Mouse (Mus musculus) forebrain, embryonic 12.5 days (tissue): ENCODE results near the gene Hecw2. TPM values are rescaled to one million over a fixed set of nuclear protein-coding genes. Genes with fewer than 3 reads are reported as not detected.

ENCODE experiments used
- ATAC-seq: fragments of 200-750 bp; cut with Nextera tagmentation; 2 replicates; pipeline ENCODE4 v1.8.0; 2017; ENCODE audit warnings: moderate TSS enrichment; ENCODE audit not compliant: low FRiP score
- H3K27ac ChIP-seq: fragments of 300-500 bp; sonication (generic); 2 replicates; pipeline ENCODE4 v1.5.1; 2016; ENCODE audit warnings: mild to moderate bottlenecking
- H3K27me3 ChIP-seq: fragments of 300-500 bp; sonication (generic); 2 replicates; pipeline ENCODE4 v1.6.1; 2016; ENCODE audit warnings: mild to moderate bottlenecking
- H3K36me3 ChIP-seq: fragments of 300-500 bp; sonication (generic); replicated peaks from 2 replicates; pipeline ENCODE4 v1.6.1; 2016; ENCODE audit warnings: mild to moderate bottlenecking
- H3K4me1 ChIP-seq: fragments of 300-500 bp; sonication (generic); 2 replicates; pipeline ENCODE4 v1.6.1; 2016
- H3K4me2 ChIP-seq: fragments of 300-500 bp; sonication (generic); 2 replicates; pipeline ENCODE4 v1.6.1; 2016; ENCODE audit warnings: mild to moderate bottlenecking, moderate library complexity
- H3K4me3 ChIP-seq: fragments of 300-500 bp; sonication (generic); replicated peaks from 2 replicates; pipeline ENCODE4 v1.5.1; 2016; ENCODE audit warnings: mild to moderate bottlenecking
- H3K9ac ChIP-seq: fragments of 300-500 bp; sonication (generic); 2 replicates; pipeline ENCODE4 v1.6.1; 2016; ENCODE audit warnings: mild to moderate bottlenecking
- H3K9me3 ChIP-seq: fragments of 300-500 bp; sonication (generic); 2 replicates; pipeline ENCODE4 v1.6.1; 2016
- WGBS: fragments of 180-500 bp; shearing (Covaris S2); methylation state at CpG from one replicate; pipeline ENCODE4 v1.1.7; 2016; 5-methylcytosine and 5-hydroxymethylcytosine counted together
- polyA plus RNA-seq: library from polyadenylated mRNA; unstranded; fragments of >200 nt; fragmentation: Nextera tagmentation; extraction: Ambion mirVana; gene quantifications from 2 replicates; pipeline ENCODE4 v1.2.1, GENCODE M21; 2016

Hecw2 gene
- polyA plus RNA-seq, 1 experiment from 2014 or later: 4.0 TPM

DNA sequence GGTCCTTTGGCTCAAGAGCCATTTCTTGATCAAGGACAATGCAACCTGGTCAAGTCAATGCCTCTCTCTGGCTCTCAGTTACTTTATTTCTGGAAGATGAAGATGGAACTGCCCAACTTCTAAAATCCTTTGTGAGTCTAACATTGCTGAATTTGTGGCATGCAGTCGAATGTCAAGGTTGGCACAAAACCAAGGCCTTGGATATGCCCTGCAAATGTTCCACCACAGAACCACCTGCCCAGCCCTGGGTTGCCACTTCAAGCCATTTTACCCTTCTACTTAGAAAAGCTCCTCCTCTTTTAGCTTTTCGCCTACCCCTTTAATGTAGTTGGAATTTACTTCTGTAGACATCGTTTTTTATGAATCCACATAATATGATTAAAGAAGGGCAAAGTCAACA, 115.3 kb downstream of the Hecw2 start:
- Histone ChIP-seq H3K4me2 (no peak overlapping the region), H3K4me3 (no peak overlapping the region), H3K4me1 (no peaks in the 10 kb centered on the region), H3K27me3 (no peaks in the 10 kb centered on the region), H3K27ac (no peak overlapping the region), H3K36me3 (no peaks in the 10 kb centered on the region), H3K9ac (no peak overlapping the region), H3K9me3 (no peaks in the 10 kb centered on the region)
- no peak for ATAC-seq
- WGBS: 93% methylated on average over 3 of the region's 3 CpGs

DNA sequence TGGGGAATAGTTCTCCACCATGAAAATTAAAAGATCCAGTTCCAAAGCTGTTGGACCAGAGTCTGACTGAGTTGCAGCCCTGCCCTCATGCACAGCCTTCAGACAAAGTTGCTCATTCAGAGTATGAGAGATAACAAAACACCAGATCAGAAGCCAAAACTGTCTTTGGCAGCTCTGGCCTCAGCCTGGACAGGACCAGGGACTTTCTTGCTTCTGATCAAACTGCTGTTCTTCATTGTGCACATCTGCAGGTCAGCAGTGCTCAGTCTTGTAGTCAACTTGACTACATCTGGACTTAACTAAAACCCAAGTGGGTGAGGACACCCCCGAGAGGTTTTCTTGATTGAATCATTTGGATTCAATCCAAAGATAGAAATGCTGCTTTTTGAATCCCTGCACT, 120.5 kb downstream of the Hecw2 start:
- WGBS: 75% methylated on average over 1 of the region's 1 CpGs

DNA sequence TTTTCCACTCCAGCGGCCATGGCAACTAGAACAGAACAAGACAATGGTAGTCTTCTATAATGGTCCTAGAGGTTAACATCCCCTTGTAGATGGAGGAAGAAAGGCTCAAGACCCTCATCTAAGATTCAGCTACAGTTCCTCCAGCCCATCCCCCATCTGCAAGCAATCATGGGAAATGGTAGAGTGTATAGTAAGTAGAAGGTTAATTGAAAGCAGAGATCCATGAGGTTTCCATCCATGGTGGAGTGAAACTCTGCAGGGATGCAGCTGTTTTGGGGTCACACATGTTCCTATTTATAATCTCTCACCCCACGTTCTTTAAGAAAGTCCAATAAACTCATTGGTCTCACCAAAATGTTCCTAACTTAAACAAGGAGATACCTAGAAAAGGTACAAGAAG, 124.8 kb downstream of the Hecw2 start:
- H3K9ac ChIP-seq: no peak overlapping the region
- ATAC-seq: no peak
- no peak overlapping the region for H3K4me2 ChIP-seq
- no peaks in the 10 kb centered on the region for H3K27me3 ChIP-seq
- H3K27ac ChIP-seq: no peak overlapping the region
- no peak overlapping the region for H3K4me3 ChIP-seq
- no peaks in the 10 kb centered on the region for H3K9me3 ChIP-seq
- WGBS: 75% methylated on average over 2 of the region's 2 CpGs
- H3K36me3 ChIP-seq: no peaks in the 10 kb centered on the region
- H3K4me1 ChIP-seq: no peaks in the 10 kb centered on the region

More for the DNA sequence above, 120.5 kb downstream of the Hecw2 start:
- H3K9ac ChIP-seq: no peak overlapping the region
- H3K4me2 ChIP-seq: no peak overlapping the region
- H3K4me1 ChIP-seq: no peaks in the 10 kb centered on the region
- H3K9me3 ChIP-seq: no peaks in the 10 kb centered on the region
- H3K36me3 ChIP-seq: no peaks in the 10 kb centered on the region
- no peak overlapping the region for H3K27ac ChIP-seq
- no peak for ATAC-seq
- H3K4me3 ChIP-seq: no peak overlapping the region
- H3K27me3 ChIP-seq: no peaks in the 10 kb centered on the region

- ATAC-seq: no peak
- Histone ChIP-seq H3K27ac (no peak overlapping the region), H3K36me3 (no peaks in the 10 kb centered on the region), H3K4me2 (no peak overlapping the region), H3K9me3 (no peaks in the 10 kb centered on the region), H3K4me3 (no peak overlapping the region), H3K4me1 (no peaks in the 10 kb centered on the region), H3K9ac (no peak overlapping the region), H3K27me3 (no peaks in the 10 kb centered on the region)
- 89% methylated on average over 1 of the region's 1 CpGs for WGBS
These were observed 126.7 kb downstream of the Hecw2 start for GRCm38 (mm10) chr1:54068248-54068647.

- WGBS: 69% methylated on average over 1 of the region's 1 CpGs
- H3K9me3 ChIP-seq: no peaks in the 10 kb centered on the region
- no peak for ATAC-seq
- H3K4me3 ChIP-seq: no peak overlapping the region
- no peaks in the 10 kb centered on the region for H3K4me1 ChIP-seq
- H3K9ac ChIP-seq: no peak overlapping the region
- no peaks in the 10 kb centered on the region for H3K27me3 ChIP-seq
- H3K4me2 ChIP-seq: no peak overlapping the region
- H3K36me3 ChIP-seq: no peaks in the 10 kb centered on the region
- no peak overlapping the region for H3K27ac ChIP-seq
These were observed 129.5 kb downstream of the Hecw2 start for GRCm38 (mm10) chr1:54065434-54065833.

GRCm38 (mm10) chr1:54061078-54061477, 133.9 kb downstream of the Hecw2 start:
- Histone ChIP-seq H3K36me3 (no peaks in the 10 kb centered on the region), H3K9ac (no peak overlapping the region), H3K4me3 (no peak overlapping the region), H3K27ac (no peak overlapping the region), H3K4me2 (no peak overlapping the region), H3K27me3 (no peaks in the 10 kb centered on the region), H3K9me3 (no peaks in the 10 kb centered on the region), H3K4me1 (no peaks in the 10 kb centered on the region)
- ATAC-seq: no peak
- WGBS: 97% methylated on average over 2 of the region's 2 CpGs

- 77% methylated on average over 1 of the region's 1 CpGs for WGBS
- Histone ChIP-seq H3K36me3 (no peaks in the 10 kb centered on the region), H3K9ac (no peak overlapping the region), H3K27ac (no peak overlapping the region), H3K4me3 (no peak overlapping the region), H3K4me2 (no peak overlapping the region), H3K27me3 (no peaks in the 10 kb centered on the region), H3K4me1 (no peaks in the 10 kb centered on the region), H3K9me3 (no peaks in the 10 kb centered on the region)
- no peak for ATAC-seq
These were observed 135.2 kb downstream of the Hecw2 start for GRCm38 (mm10) chr1:54059731-54060130.

- Histone ChIP-seq H3K4me1 (no peaks in the 10 kb centered on the region), H3K27me3 (no peaks in the 10 kb centered on the region), H3K36me3 (no peaks in the 10 kb centered on the region), H3K9me3 (no peaks in the 10 kb centered on the region), H3K4me3 (no peak overlapping the region), H3K27ac (no peak overlapping the region), H3K4me2 (no peak overlapping the region), H3K9ac (no peak overlapping the region)
- ATAC-seq: no peak
These were observed 142.2 kb downstream of the Hecw2 start for GRCm38 (mm10) chr1:54052771-54053170.

- no peak overlapping the region for H3K9ac ChIP-seq
- 84% methylated on average over 1 of the region's 1 CpGs for WGBS
- ATAC-seq: no peak
- H3K27me3 ChIP-seq: no peaks in the 10 kb centered on the region
- H3K4me1 ChIP-seq: no peaks in the 10 kb centered on the region
- H3K27ac ChIP-seq: no peak overlapping the region
- H3K9me3 ChIP-seq: no peaks in the 10 kb centered on the region
- H3K4me3 ChIP-seq: no peak overlapping the region
- H3K36me3 ChIP-seq: no peaks in the 10 kb centered on the region
- no peak overlapping the region for H3K4me2 ChIP-seq
These were observed 148.0 kb downstream of the Hecw2 start for GRCm38 (mm10) chr1:54046923-54047322.

GRCm38 (mm10) chr1:54039062-54039461, 155.9 kb downstream of the Hecw2 start:
- WGBS: 48% methylated on average over 2 of the region's 2 CpGs
- no peaks in the 10 kb centered on the region for H3K27me3 ChIP-seq
- H3K4me1 ChIP-seq: no peaks in the 10 kb centered on the region
- H3K4me3 ChIP-seq: no peak overlapping the region
- no peak overlapping the region for H3K9ac ChIP-seq
- no peak overlapping the region for H3K27ac ChIP-seq
- ATAC-seq: no peak
- no peak overlapping the region for H3K4me2 ChIP-seq
- H3K36me3 ChIP-seq: no peaks in the 10 kb centered on the region
- H3K9me3 ChIP-seq: no peaks in the 10 kb centered on the region

GRCm38 (mm10) chr1:54017686-54018085, 177.3 kb downstream of the Hecw2 start:
- WGBS: 85% methylated on average over 2 of the region's 2 CpGs
- ATAC-seq: no peak
- H3K4me3 ChIP-seq: no peak overlapping the region

DNA sequence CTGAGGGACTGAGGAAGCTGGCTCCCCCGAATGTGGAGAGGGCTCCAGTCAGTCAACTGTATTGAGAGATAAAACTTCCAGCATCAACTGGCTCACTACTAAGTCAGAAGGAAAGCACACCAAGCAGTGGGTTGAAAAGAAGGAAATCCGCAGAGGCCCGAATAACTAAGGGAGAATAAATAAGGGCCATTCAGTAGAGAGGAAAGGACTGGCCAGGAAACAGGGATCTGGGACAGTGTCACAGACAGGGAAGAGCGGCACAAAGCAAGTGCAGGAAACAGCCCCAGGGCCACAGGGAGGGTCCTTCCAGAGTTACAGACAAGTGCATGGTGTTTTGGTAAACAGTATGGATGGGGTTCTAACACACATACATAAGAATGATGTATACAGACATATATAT, 179.2 kb downstream of the Hecw2 start:
- Histone ChIP-seq H3K27ac (no peak overlapping the region), H3K4me3 (no peak overlapping the region), H3K36me3 (no peaks in the 10 kb centered on the region), H3K9me3 (no peaks in the 10 kb centered on the region), H3K9ac (no peak overlapping the region), H3K27me3 (no peaks in the 10 kb centered on the region), H3K4me1 (no peaks in the 10 kb centered on the region), H3K4me2 (no peak overlapping the region)
- ATAC-seq: no peak
- WGBS: 70% methylated on average over 4 of the region's 4 CpGs

More at GRCm38 (mm10) chr1:54017686-54018085, 177.3 kb downstream of the Hecw2 start:
- Histone ChIP-seq H3K4me2 (no peak overlapping the region), H3K9ac (no peak overlapping the region), H3K27ac (no peak overlapping the region), H3K4me1 (no peaks in the 10 kb centered on the region), H3K9me3 (no peaks in the 10 kb centered on the region), H3K27me3 (no peaks in the 10 kb centered on the region), H3K36me3 (no peaks in the 10 kb centered on the region)

DNA sequence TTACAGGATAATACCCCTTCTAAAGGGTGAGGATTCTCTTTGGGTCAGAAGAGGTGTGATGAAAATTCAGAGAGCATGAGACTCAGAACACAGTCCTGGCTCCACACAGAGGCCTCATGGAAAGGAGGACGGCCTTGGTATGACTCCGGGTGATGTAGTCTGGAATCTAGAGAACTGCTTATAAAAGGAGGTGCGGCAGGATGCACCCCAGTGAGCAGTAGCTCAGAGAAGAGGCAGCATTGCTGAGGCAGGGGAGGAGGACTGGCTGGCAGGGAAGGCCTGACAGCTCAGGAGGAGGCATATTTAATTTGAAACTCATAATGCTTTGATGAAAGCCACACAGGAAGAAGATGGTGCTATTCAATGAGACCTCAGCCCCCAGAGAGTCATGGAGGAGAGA, 182.6 kb downstream of the Hecw2 start:
- Histone ChIP-seq H3K4me2 (no peak overlapping the region), H3K27me3 (no peaks in the 10 kb centered on the region), H3K36me3 (no peaks in the 10 kb centered on the region), H3K9me3 (no peaks in the 10 kb centered on the region), H3K9ac (no peak overlapping the region), H3K27ac (no peak overlapping the region), H3K4me3 (no peak overlapping the region), H3K4me1 (no peaks in the 10 kb centered on the region)
- no peak for ATAC-seq
- 75% methylated on average over 3 of the region's 3 CpGs for WGBS
